Mouse (Mus musculus) heart, postnatal 0 days (tissue): ENCODE measurements around the gene Hipk4. TPM values are rescaled to one million over a fixed set of nuclear protein-coding genes. Genes with fewer than 3 reads are reported as not detected.

ENCODE experiments used
- ATAC-seq: fragments of 200-750 bp; cut with Nextera tagmentation; 2 replicates; pipeline ENCODE4 v1.8.0; 2017; ENCODE audit warnings: low read depth, moderate number of reproducible peaks, moderate library complexity; ENCODE audit not compliant: insufficient read depth
- DNase-seq: peaks from one replicate; pipeline ENCODE4 v3.0.0-alpha.2; 2016; ENCODE audit warnings: low spot score
- H3K27ac ChIP-seq: fragments of 300-500 bp; sonication (generic); 2 replicates; pipeline ENCODE4 v1.5.1; 2014; ENCODE audit warnings: low read depth, mild to moderate bottlenecking
- H3K27me3 ChIP-seq: fragments of 300-500 bp; sonication (generic); 2 replicates; pipeline ENCODE4 v1.6.1; 2014; ENCODE audit warnings: low read length, mixed read lengths; ENCODE audit not compliant: control insufficient read depth, insufficient read depth
- H3K36me3 ChIP-seq: fragments of 300-500 bp; sonication (generic); replicated peaks from 2 replicates; pipeline ENCODE4 v1.6.1; 2014; ENCODE audit warnings: low read length, mixed read lengths; ENCODE audit not compliant: control insufficient read depth, insufficient read depth
- H3K4me1 ChIP-seq: fragments of 300-500 bp; sonication (generic); 2 replicates; pipeline ENCODE4 v1.6.1; 2014; ENCODE audit warnings: antibody characterized with exemption; ENCODE audit not compliant: control insufficient read depth, insufficient read depth
- H3K4me2 ChIP-seq: fragments of 300-500 bp; sonication (generic); 2 replicates; pipeline ENCODE4 v1.6.1; 2014; ENCODE audit warnings: low read depth, mild to moderate bottlenecking, low read length, moderate library complexity
- H3K4me3 ChIP-seq: fragments of 300-500 bp; sonication (generic); 2 replicates; pipeline ENCODE4 v1.5.1; 2014; ENCODE audit warnings: low read depth, low read length
- H3K9ac ChIP-seq: fragments of 300-500 bp; sonication (generic); replicated peaks from 2 replicates; pipeline ENCODE4 v1.6.1; 2014; ENCODE audit warnings: low read depth, low read length, mixed read lengths
- H3K9me3 ChIP-seq: fragments of 300-500 bp; sonication (generic); replicated peaks from 2 replicates; pipeline ENCODE4 v1.6.1; 2016; ENCODE audit warnings: low read length; ENCODE audit not compliant: control insufficient read depth
- CTCF ChIP-seq: IDR thresholded peaks from 2 replicates; pipeline ENCODE4 v1.5.1; 2016; ENCODE audit warnings: antibody characterized with exemption, control low read depth, low read depth
- EP300 ChIP-seq: IDR thresholded peaks from 2 replicates; pipeline ENCODE4 v1.6.1; 2016; ENCODE audit warnings: antibody characterized with exemption, low read depth
- WGBS: fragments of 180-500 bp; shearing (Covaris S2); extraction: QIAGEN DNeasy Blood & Tissue Kit; methylation state at CpG from one replicate; pipeline ENCODE4 v1.1.7; 2014; 5-methylcytosine and 5-hydroxymethylcytosine counted together
- polyA plus RNA-seq: library from polyadenylated mRNA; unstranded; fragments of >200 nt; fragmentation: Nextera tagmentation; extraction: Ambion mirVana; gene quantifications from 2 replicates; pipeline ENCODE4 v1.2.1, GENCODE M21; 2015
- total RNA-seq: library from RNA; depleted of rRNA; stranded (reverse); fragments of >200 nt; gene quantifications from 2 replicates; pipeline ENCODE4 v1.2.3, GENCODE M21; 2014; ENCODE audit warnings: low replicate concordance; rRNA removed

The Hipk4 gene
- total and polyA plus RNA-seq, 2 experiments from 2014 or later = 0.18 to 0.23 TPM

GRCm38 (mm10) chr7:27577589-27577988, 54.5 kb downstream of the Hipk4 start:
- no peak for TF ChIP-seq EP300
- TF ChIP-seq CTCF = no peak
- Histone ChIP-seq H3K4me2 (no peak overlapping the region), H3K4me3 (no peak overlapping the region), H3K27me3 (no peaks in the 10 kb centered on the region), H3K9ac (no peak overlapping the region), H3K4me1 (no peaks in the 10 kb centered on the region), H3K27ac (no peak overlapping the region), H3K9me3 (no peaks in the 10 kb centered on the region), H3K36me3 (peaks cover 90% of the 10 kb centered on the region)
- ATAC-seq = no peak
- no peak for DNase-seq
- 84% methylated on average over 6 of the region's 6 CpGs for WGBS

GRCm38 (mm10) chr7:27578465-27578864, 55.4 kb downstream of the Hipk4 start:
- Histone ChIP-seq H3K27ac (no peak overlapping the region), H3K4me3 (no peak overlapping the region), H3K36me3 (peaks cover 95% of the 10 kb centered on the region), H3K27me3 (no peaks in the 10 kb centered on the region), H3K9me3 (no peaks in the 10 kb centered on the region), H3K4me1 (no peaks in the 10 kb centered on the region), H3K4me2 (no peak overlapping the region), H3K9ac (no peak overlapping the region)
- TF ChIP-seq EP300 = no peak
- TF ChIP-seq CTCF = no peak
- WGBS = 77% methylated on average over 7 of the region's 7 CpGs
- DNase-seq (no peak), ATAC-seq (no peak)

- TF ChIP-seq EP300 (no peak), CTCF (no peak)
- Histone ChIP-seq H3K27ac (no peak overlapping the region), H3K4me3 (no peak overlapping the region), H3K9ac (no peak overlapping the region), H3K27me3 (no peaks in the 10 kb centered on the region), H3K4me2 (no peak overlapping the region), H3K36me3 (peaks cover 75% of the 10 kb centered on the region), H3K9me3 (no peaks in the 10 kb centered on the region), H3K4me1 (no peaks in the 10 kb centered on the region)
- DNase-seq (no peak), ATAC-seq (no peak)
- 88% methylated on average over 14 of the region's 14 CpGs for WGBS
Measured at GRCm38 (mm10) chr7:27580380-27581174, 57.5 kb downstream of the Hipk4 start.

Other genes starting within 250 kb of the Hipk4 start
- 150 TPM in 2 replicates for gene Ltbp4, start 185.6 kb upstream of the Hipk4 start, total RNA-seq
- 56.9 and 61.7 TPM in 2 replicates for gene Ltbp4, start 185.6 kb upstream of the Hipk4 start, polyA plus RNA-seq
- gene Shkbp1, start 167.2 kb upstream of the Hipk4 start, total RNA-seq = 16.7 and 21.0 TPM in 2 replicates
- gene Shkbp1, start 167.2 kb upstream of the Hipk4 start, polyA plus RNA-seq = 14.2 and 18.3 TPM in 2 replicates
- gene Gm20479, start 165.8 kb upstream of the Hipk4 start, total RNA-seq = 2.0 TPM in 1 of 2 replicates, not detected in the other
- 0.46 TPM in 1 of 2 replicates, not detected in the other for gene Gm20479, start 165.8 kb upstream of the Hipk4 start, polyA plus RNA-seq
- gene Sptbn4, start 75.6 kb upstream of the Hipk4 start, total RNA-seq = 0.12 TPM in 1 of 2 replicates, not detected in the other
- gene Sptbn4, start 75.6 kb upstream of the Hipk4 start, polyA plus RNA-seq = 0.05 and 0.07 TPM in 2 replicates
- gene Blvrb, start 75.3 kb upstream of the Hipk4 start, total RNA-seq = 36.4 and 59.7 TPM in 2 replicates
- 33.3 and 34.4 TPM in 2 replicates for gene Blvrb, start 75.3 kb upstream of the Hipk4 start, polyA plus RNA-seq
- gene Sertad3, start 49.5 kb upstream of the Hipk4 start, total RNA-seq = 4.3 and 11.4 TPM in 2 replicates
- 16.9 and 20.8 TPM in 2 replicates for gene Sertad3, start 49.5 kb upstream of the Hipk4 start, polyA plus RNA-seq
- 23.4 and 70.5 TPM in 2 replicates for gene Sertad1, start 36.4 kb upstream of the Hipk4 start, total RNA-seq
- 30.8 and 31.0 TPM in 2 replicates for gene Sertad1, start 36.4 kb upstream of the Hipk4 start, polyA plus RNA-seq
- 1.9 and 2.2 TPM in 2 replicates for gene Prx, start 23.9 kb upstream of the Hipk4 start, total RNA-seq
- 1.1 TPM in 2 replicates for gene Prx, start 23.9 kb upstream of the Hipk4 start, polyA plus RNA-seq
- 37.3 and 58.5 TPM in 2 replicates for gene Pld3, start 30.0 kb downstream of the Hipk4 start, total RNA-seq
- gene Pld3, start 30.0 kb downstream of the Hipk4 start, polyA plus RNA-seq = 38.9 and 43.8 TPM in 2 replicates
- 3.8 and 21.3 TPM in 2 replicates for gene 2310022A10Rik, start 30.0 kb downstream of the Hipk4 start, total RNA-seq
- 39.7 and 41.8 TPM in 2 replicates for gene 2310022A10Rik, start 30.0 kb downstream of the Hipk4 start, polyA plus RNA-seq
- gene Akt2, start 68.3 kb downstream of the Hipk4 start, total RNA-seq = 129 and 138 TPM in 2 replicates
- 74.0 and 80.5 TPM in 2 replicates for gene Akt2, start 68.3 kb downstream of the Hipk4 start, polyA plus RNA-seq
- gene Ttc9b, start 130.6 kb downstream of the Hipk4 start, total RNA-seq = not detected in 2 replicates
- gene Ttc9b, start 130.6 kb downstream of the Hipk4 start, polyA plus RNA-seq = not detected in 2 replicates
- gene Map3k10, start 151.3 kb downstream of the Hipk4 start, total RNA-seq = 18.4 and 23.2 TPM in 2 replicates
- gene Map3k10, start 151.3 kb downstream of the Hipk4 start, polyA plus RNA-seq = 2.5 and 3.0 TPM in 2 replicates
- 1.4 and 2.5 TPM in 2 replicates for gene Zfp607b, start 166.1 kb downstream of the Hipk4 start, total RNA-seq
- gene Zfp607b, start 166.1 kb downstream of the Hipk4 start, polyA plus RNA-seq = 2.1 and 2.4 TPM in 2 replicates
- 3.8 and 4.1 TPM in 2 replicates for gene Zfp60, start 208.1 kb downstream of the Hipk4 start, total RNA-seq
- 11.0 and 11.1 TPM in 2 replicates for gene Zfp60, start 208.1 kb downstream of the Hipk4 start, polyA plus RNA-seq